Mouse (Mus musculus) macrophage (primary cell): ENCODE measurements around the gene Ssna1. TPM values are rescaled to one million over a fixed set of nuclear protein-coding genes. Genes with fewer than 3 reads are reported as not detected.

Experiments used
- H3K27ac ChIP-seq: fragments of 350-480 bp; formaldehyde crosslinking; 2 replicates; pipeline ENCODE4 v1.9.0; 2021
- H3K36me3 ChIP-seq: fragments of 350-480 bp; formaldehyde crosslinking; 2 replicates; pipeline ENCODE4 v1.9.0; 2021; ENCODE audit errors: inconsistent target
- H3K4me3 ChIP-seq: fragments of 350-480 bp; formaldehyde crosslinking; 2 replicates; pipeline ENCODE4 v1.9.0; 2021; ENCODE audit errors: inconsistent target
- H3K79me2 ChIP-seq: fragments of 350-480 bp; formaldehyde crosslinking; 2 replicates; pipeline ENCODE4 v1.9.0; 2021; ENCODE audit errors: inconsistent target
- WGBS: methylation state at CpG from one replicate; pipeline ENCODE4 v1.1.7; 2026; ENCODE audit warnings: inconsistent platforms; ENCODE audit not compliant: missing documents; 5-methylcytosine and 5-hydroxymethylcytosine counted together
- polyA plus RNA-seq: library from polyadenylated mRNA; stranded (reverse); fragments of 250-400 nt; gene quantifications from 3 replicates; pipeline ENCODE4 v1.2.4, GENCODE M21; 2018; ENCODE audit warnings: inconsistent platforms

Gene Ssna1
- polyA plus RNA-seq, 1 experiment from 2014 or later, result 26.0 TPM

DNA sequence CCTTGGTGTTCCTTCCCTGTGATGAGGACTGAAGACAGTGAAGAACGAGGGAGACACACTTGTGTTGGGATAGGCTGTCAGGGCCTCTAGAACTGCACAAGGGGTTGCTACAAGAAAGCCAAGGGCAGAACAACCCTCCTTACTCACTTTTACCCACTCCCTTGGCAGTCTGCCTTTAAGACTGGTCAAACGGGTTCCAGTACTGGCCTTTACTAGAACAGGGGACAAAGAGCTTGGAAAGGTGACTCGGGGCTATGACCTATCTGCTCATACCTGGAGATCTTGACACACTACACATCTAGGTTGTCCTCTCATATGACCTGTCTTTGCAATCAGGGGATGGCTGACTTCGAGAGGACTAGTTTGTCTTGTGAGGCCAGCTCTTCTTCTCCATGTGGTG lies 34.7 kb downstream of the Ssna1 start:
- 86% methylated on average over 4 of the region's 4 CpGs for WGBS
- H3K79me2 ChIP-seq, result no peaks in the 10 kb centered on the region
- H3K36me3 ChIP-seq, result no peaks in the 10 kb centered on the region
- H3K27ac ChIP-seq, result no peak overlapping the region
- no peak overlapping the region for H3K4me3 ChIP-seq

DNA sequence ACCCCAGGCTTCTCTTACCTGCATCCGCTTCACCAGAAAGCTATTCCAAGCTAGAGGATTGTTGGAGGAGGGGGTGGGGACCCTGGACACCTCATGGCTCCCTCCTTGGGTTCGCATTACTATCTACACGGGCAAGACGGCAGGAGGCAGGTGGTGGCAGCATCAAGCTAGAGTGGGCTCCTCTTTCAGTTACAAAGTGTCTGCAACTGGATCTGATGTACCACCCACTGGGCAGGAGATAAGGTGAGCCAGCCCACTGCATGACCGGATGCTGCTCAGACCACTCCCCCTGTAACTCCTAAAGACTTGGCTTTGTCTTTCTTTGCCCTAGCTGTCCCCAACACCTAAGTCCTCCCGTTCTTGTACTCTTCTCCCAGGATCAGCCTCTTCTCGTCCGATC lies 35.6 kb downstream of the Ssna1 start, which contains the start of gene Rnf224:
Gene Rnf224 (minus strand): TSS at position 174 of the 400 bp plus-strand sequence.
- H3K79me2 ChIP-seq, result no peaks in the 10 kb centered on the region
- H3K36me3 ChIP-seq, result no peaks in the 10 kb centered on the region
- 87% methylated on average over 8 of the region's 8 CpGs for WGBS
- H3K4me3 ChIP-seq, result no peak within 1 kb of the TSS
- no peak within 1 kb of the TSS for H3K27ac ChIP-seq

DNA sequence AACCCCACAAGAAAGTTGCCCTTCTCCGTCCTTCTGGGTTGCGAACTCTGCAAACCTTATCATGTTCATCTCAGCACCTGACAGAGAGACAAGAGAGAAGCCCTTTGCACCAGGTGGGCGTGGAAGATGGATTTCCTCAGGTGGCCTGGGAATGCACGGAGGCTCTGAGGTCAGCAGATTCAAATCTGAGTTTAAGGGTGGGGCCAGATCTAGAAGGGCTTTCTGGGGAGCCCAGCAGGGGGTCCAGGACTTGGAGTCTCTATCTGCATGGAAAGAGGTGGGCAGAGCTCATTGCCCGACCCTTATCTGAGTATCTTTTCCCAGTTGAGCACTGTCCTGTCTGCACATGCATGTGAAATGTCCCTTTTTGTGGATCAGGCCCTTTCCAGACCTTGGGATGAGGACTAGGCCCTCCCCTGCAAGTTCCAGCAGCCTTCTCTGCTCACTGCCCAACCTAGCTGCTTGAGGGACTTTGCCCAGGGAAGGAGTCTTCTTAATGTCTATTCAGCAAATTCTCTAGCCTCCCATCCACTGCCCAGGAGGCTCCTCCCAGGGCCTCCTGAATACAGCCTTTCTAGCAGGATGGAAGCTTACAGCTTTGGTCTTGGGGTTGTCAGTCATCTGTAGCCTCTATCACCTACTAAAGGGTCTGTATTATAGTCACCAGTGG lies 37.6 kb downstream of the Ssna1 start:
- H3K27ac ChIP-seq, result no peak overlapping the region
- no peaks in the 10 kb centered on the region for H3K79me2 ChIP-seq
- no peaks in the 10 kb centered on the region for H3K36me3 ChIP-seq
- no peak overlapping the region for H3K4me3 ChIP-seq
- 91% methylated on average over 5 of the region's 5 CpGs for WGBS

GRCm38 (mm10) chr2:25234050-25234449 lies 38.2 kb downstream of the Ssna1 start, which contains the start of gene Slc34a3:
Slc34a3 (minus strand) TSS chr2:25234364.
- H3K27ac ChIP-seq, result no peak within 1 kb of the TSS
- no peaks in the 10 kb centered on the region for H3K36me3 ChIP-seq
- 61% methylated on average over 3 of the region's 3 CpGs for whole genome bisulfite sequencing
- H3K4me3 ChIP-seq, result no peak within 1 kb of the TSS
- no peaks in the 10 kb centered on the region for H3K79me2 ChIP-seq

DNA sequence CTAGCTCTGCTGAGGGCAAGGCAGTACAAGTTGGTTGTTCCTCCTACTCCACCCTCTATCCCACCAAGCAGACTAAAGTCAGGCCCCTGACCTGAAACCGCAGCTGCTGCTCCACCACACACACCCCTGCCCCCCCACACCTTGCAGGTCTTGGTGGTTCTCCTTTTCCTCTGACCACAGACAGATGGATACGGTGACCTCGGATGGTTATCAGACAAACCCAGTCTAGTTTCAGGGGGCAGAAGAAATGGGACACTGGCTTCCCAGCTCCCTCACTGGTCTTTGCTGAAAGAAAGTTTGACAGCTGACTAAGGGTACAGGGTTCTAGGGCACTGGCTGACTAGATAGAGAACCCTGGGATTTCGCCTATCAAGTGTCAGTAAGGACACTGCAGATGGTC lies 38.8 kb downstream of the Ssna1 start:
- Histone ChIP-seq H3K4me3 (no peak overlapping the region), H3K27ac (no peak overlapping the region), H3K79me2 (no peaks in the 10 kb centered on the region), H3K36me3 (no peaks in the 10 kb centered on the region)
- 22% methylated on average over 4 of the region's 4 CpGs for WGBS

DNA sequence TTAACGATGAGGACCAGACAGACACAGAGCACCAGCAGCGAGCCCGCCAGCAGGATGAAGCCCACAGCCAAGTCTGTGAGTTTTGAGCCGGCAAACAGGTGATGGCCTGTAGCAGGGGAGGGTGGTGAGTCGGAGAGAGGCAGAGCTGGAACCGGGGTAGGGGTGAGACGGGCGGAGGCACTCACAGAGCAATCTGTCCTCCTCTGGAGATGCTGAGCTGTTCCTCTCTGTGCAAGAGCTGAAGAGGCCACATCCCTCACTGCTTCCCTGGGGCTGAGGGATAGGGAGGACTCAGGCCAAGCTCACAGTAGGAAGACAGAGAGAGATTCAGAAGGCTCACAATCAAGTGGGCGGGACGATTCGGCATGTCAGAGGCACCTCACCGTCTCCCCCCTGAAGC lies 41.2 kb downstream of the Ssna1 start:
- Histone ChIP-seq H3K79me2 (no peaks in the 10 kb centered on the region), H3K27ac (no peak overlapping the region), H3K36me3 (no peaks in the 10 kb centered on the region), H3K4me3 (no peak overlapping the region)
- 91% methylated on average over 12 of the region's 12 CpGs for WGBS

GRCm38 (mm10) chr2:25230581-25230980 lies 41.7 kb downstream of the Ssna1 start:
- WGBS, result 100% methylated on average over 7 of the region's 7 CpGs
- Histone ChIP-seq H3K27ac (no peak overlapping the region), H3K36me3 (no peaks in the 10 kb centered on the region), H3K4me3 (no peak overlapping the region), H3K79me2 (no peaks in the 10 kb centered on the region)

- no peaks in the 10 kb centered on the region for H3K36me3 ChIP-seq
- WGBS, result 95% methylated on average over 5 of the region's 5 CpGs
- no peak overlapping the region for H3K4me3 ChIP-seq
- no peaks in the 10 kb centered on the region for H3K79me2 ChIP-seq
- no peak overlapping the region for H3K27ac ChIP-seq
Measured at GRCm38 (mm10) chr2:25229582-25229981, 42.7 kb downstream of the Ssna1 start.

DNA sequence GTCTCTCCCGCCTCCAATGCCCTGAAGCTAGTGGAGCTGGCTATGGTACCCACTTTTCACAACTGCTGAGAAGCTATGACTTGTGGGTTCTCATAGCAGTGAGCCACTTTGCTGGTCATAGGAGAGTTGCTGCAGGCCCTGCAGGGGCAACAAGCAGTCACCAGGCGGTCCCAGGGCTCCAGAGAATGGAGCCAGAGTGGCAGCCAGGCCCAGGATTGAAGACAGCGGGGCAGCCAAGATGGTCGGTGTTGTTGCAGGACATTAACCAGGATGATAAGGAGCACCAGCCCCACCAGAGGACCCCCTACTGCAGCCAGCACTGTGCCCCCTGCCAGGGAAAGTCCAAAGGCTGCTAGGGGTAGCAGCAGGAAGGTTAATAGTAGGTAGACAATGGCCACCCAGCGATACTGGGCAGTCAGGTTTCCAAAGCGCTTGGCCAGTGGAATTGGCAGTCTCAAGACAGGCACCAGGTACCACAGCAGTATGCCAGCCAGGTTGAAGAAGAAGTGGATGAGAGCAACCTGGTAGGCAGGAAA lies 43.2 kb downstream of the Ssna1 start:
- H3K36me3 ChIP-seq, result no peaks in the 10 kb centered on the region
- H3K27ac ChIP-seq, result no peak overlapping the region
- H3K4me3 ChIP-seq, result no peak overlapping the region
- 94% methylated on average over 6 of the region's 6 CpGs for WGBS
- H3K79me2 ChIP-seq, result peaks cover under 1% of the 10 kb centered on the region; the same call in 1 of the 2 replicates

DNA sequence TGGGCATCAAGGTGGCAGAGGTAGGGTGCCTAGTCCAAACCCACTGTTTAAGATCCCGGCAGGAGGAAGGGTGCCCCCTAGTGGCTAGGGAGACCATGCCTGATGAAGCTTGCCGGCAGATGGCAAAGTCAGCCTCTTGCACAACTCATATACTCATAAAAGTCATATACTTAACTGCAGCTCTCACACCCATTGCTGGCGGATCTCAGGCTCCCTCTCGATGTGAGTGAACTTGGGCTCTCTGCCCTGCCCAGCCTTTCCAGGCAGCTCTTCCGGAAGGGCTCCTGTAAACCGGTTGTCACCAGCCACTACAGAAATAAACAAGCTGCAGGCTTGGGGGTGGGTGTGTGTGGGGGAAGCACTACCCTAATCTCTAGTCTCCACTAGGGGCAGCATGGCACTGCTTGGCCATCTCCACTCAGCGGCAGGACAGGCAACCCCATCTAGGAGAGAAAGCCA lies 43.8 kb downstream of the Ssna1 start:
- 1% methylated on average over 7 of the region's 7 CpGs for WGBS
- Histone ChIP-seq H3K79me2 (peaks cover 6% of the 10 kb centered on the region), H3K36me3 (no peaks in the 10 kb centered on the region), H3K4me3 (peak overlapping the region; percentile 22), H3K27ac (peak overlapping the region; percentile 46; the same call in 1 of the 2 replicates)

GRCm38 (mm10) chr2:25227406-25227805 lies 44.8 kb downstream of the Ssna1 start:
- H3K4me3 ChIP-seq, result no peak overlapping the region

GRCm38 (mm10) chr2:25226864-25227263 lies 45.4 kb downstream of the Ssna1 start:
- Histone ChIP-seq H3K4me3 (no peak overlapping the region), H3K79me2 (peaks cover 13% of the 10 kb centered on the region), H3K27ac (no peak overlapping the region), H3K36me3 (no peaks in the 10 kb centered on the region)
- WGBS, result 87% methylated on average over 5 of the region's 5 CpGs

More at GRCm38 (mm10) chr2:25227406-25227805, 44.8 kb downstream of the Ssna1 start:
- Histone ChIP-seq H3K27ac (no peak overlapping the region), H3K36me3 (no peaks in the 10 kb centered on the region), H3K79me2 (peaks cover 13% of the 10 kb centered on the region)
- WGBS, result 98% methylated on average over 4 of the region's 4 CpGs

- H3K79me2 ChIP-seq, result peaks cover 13% of the 10 kb centered on the region
- WGBS, result 88% methylated on average over 8 of the region's 8 CpGs
- H3K27ac ChIP-seq, result peak overlapping the region; percentile 80
- peak overlapping the region; percentile 78 for H3K4me3 ChIP-seq
- no peaks in the 10 kb centered on the region for H3K36me3 ChIP-seq
Measured at GRCm38 (mm10) chr2:25225811-25226379, 46.3 kb downstream of the Ssna1 start.

DNA sequence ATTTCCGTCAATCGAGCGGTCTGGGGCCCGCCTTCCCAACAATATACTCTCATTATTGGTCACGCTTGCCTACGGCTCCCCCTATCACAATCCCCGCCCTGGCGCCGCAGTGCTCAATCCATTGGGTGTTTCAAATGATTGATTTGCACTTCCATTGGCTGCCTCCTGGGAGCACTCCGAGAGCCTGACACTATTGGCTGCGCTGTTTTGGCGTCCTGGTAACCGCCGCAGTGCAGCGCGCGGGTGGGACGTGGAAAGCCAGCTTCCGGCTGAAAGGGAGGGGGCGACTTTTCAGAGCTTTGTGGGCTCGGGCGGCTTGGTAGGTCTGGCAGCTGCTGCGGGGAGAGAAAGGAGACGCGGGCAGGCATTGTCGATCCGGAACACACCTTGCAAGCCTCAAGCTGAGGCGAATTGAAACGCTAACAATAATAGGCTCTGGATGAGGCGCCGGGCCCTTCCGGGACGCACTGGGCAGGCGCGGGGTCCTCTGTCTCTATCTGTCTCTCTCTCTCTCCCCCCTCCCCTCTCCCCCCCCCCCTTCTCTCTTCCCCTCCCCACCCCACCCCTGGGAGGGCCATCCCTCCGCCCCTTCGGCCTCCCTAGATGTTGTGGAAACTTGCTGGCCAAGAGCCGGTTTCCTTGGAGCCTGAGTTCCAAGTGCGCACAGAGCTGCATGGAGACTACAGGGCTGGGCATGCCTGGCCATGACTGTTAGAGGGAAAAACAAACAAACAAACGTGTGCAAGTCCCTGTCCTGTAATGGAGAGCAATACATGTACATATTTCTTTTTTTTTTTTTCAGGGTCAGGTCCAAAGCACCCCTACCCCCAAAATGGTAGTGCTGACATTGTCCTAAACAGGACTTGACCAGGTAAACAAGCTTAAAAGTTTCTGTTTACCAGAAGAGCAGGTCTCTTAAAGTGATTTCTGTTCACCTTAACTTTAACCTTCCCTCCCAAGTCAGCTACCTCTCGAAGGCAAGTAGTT lies 47.2 kb downstream of the Ssna1 start:
- H3K79me2 ChIP-seq, result peaks cover 13% of the 10 kb centered on the region
- WGBS, result 3% methylated on average over 33 of the region's 41 CpGs
- H3K36me3 ChIP-seq, result no peaks in the 10 kb centered on the region
- peak overlapping the region; percentile 80 for H3K27ac ChIP-seq
- peak overlapping the region; percentile 78 for H3K4me3 ChIP-seq
